Mouse (Mus musculus) E14TG2a.4 (cell line): ENCODE measurements at regions not wholly inside any gene's neighbourhood (a gene's known extent, or its start where the extent isn't known, plus 50 kb on each side); places are given as distances from the start of the nearest gene placed in this dataset.

Source experiments
- H3K27me3 ChIP-seq: 2 replicates; pipeline ENCODE4 v1.6.1; 2014; ENCODE audit warnings: low read length, control low read depth; ENCODE audit not compliant: insufficient read depth
- H3K36me3 ChIP-seq: 2 replicates; pipeline ENCODE4 v1.6.1; 2014; ENCODE audit warnings: low read length, control low read depth; ENCODE audit not compliant: insufficient read depth
- H3K4me1 ChIP-seq: replicated peaks from 2 replicates; pipeline ENCODE4 v1.6.1; 2014; ENCODE audit warnings: low read depth, low read length, control low read depth
- H3K4me3 ChIP-seq: replicated peaks from 2 replicates; pipeline ENCODE4 v1.5.1; 2014; ENCODE audit warnings: mild to moderate bottlenecking, low read length
- H3K9me3 ChIP-seq: 2 replicates; pipeline ENCODE4 v1.6.1; 2014; ENCODE audit warnings: low read length, control low read depth
- CTCF ChIP-seq: conservative IDR thresholded peaks from 2 replicates; pipeline ENCODE4 v1.5.1; 2014; ENCODE audit warnings: low read length
- NANOG ChIP-seq: IDR thresholded peaks from 2 replicates; pipeline ENCODE4 v1.6.1; 2014; ENCODE audit warnings: borderline replicate concordance, low read length, mixed read lengths
- POU5F1 ChIP-seq: IDR thresholded peaks from 2 replicates; pipeline ENCODE4 v1.6.1; 2014; ENCODE audit warnings: low read length, borderline replicate concordance

DNA sequence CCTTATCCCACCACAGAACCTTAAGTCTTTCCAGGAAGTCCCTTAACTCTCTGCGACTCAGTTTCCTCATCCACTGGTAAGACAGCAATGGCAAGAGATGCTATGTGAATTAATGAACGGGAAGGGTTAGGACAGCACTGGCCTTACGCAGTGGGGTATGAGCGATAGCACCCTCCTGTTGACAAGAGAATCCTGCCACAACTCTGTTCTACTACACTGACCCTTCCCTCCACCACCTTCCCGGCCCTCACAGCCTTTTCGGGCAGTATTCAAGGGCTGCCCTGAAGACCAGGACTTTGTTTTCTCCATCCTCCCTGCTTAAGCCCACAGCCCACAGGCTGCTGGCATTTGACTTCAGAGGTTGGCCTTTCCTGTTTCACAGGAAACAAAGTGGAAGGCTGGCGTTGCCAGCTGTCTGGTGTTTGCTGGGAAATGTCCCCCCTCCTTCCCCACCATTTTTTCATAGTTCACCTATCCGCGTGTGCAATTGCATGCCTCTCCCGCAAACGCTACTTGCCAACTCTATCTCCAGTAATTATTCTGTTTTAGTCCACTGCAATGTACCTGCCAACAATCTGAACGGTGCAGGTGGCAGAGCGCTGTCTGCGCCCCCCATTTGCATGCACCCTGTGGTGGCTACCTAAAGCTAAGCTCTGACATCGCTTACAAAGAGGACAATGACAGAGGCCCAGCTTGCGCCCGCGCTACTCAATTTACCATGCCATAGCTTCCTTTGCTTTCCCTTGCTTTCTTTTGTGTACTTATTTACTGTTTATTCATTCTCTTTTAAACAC lies 251.2 kb upstream of the Sp8 start:
- 0 out of 2 replicates have a peak, but pooled peaks cover 14% of the 10 kb centered on the region for H3K4me1 ChIP-seq
- TF ChIP-seq CTCF: no peak
- no peak for TF ChIP-seq NANOG
- TF ChIP-seq POU5F1: no peak
- no peaks in the 10 kb centered on the region for H3K36me3 ChIP-seq
- peak overlapping the region; percentile 59 for H3K4me3 ChIP-seq
- H3K9me3 ChIP-seq: no peaks in the 10 kb centered on the region
- H3K27me3 ChIP-seq: no peaks in the 10 kb centered on the region; the same call in 1 of the 2 replicates

DNA sequence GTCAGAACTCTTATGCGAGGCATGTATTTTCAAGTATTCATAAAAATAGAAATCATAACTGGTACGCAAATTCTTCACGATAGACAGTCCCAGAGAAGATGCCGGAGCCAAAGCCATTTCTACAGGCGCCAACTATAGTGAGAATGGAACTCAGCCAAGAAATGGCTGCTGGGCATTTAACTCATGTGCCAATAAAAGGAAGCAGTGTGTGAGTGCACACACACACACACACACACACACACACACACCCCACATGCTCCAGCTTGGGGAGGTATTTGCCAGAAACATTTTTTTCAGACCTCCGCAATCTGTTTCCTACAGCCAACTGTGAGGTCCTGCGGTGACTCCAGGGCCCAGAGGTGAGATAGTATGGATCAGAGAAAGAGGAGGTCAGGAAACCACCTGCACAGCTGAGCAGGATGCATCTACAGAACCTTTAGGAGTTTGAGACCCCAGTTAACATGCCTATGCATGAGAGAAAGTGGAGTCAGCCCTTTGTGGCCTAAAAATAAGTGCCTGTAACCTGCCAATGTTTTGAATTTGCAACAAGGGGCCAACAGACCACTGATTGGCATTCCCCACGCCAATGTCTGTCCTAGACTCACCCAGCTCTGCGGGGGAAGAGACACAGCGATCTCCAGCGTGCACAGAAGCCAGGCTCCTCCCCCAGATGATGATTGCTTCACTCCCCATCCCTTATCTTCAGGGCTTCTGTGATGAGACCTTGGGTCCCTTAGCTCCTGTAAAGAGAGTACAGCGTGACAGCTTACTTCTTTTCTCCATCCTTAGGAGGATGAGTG lies 262.1 kb upstream of the Sp8 start:
- no peak for TF ChIP-seq POU5F1
- Histone ChIP-seq H3K9me3 (no peaks in the 10 kb centered on the region), H3K4me1 (peaks cover 9% of the 10 kb centered on the region; the same call in 1 of the 2 replicates), H3K27me3 (0 out of 2 replicates have a peak, but pooled peaks cover 2% of the 10 kb centered on the region), H3K4me3 (no peak overlapping the region), H3K36me3 (no peaks in the 10 kb centered on the region)

DNA sequence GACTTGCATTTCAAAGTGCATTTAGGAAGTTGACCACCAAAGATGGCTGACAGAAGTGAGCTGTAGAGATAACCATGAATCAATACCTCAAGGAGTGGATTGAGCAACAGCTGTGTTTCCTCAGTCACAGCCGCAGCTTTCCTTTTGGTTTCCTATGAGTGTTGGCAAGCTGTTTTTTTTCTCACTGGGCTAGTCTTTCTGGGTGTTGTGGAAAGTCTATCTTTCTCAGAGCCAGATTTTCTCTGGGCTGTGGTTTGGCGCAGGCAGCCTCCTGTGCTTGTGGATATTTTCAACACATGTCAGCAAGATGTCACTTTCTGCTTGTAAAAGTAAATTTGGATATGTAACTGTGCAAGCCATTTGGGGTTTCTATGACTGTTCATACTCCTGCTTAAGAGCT lies 268.6 kb upstream of the Sp4 start:
- TF ChIP-seq POU5F1 (no peak), CTCF (no peak), NANOG (no peak)
- Histone ChIP-seq H3K36me3 (no peaks in the 10 kb centered on the region), H3K9me3 (peaks cover 9% of the 10 kb centered on the region), H3K4me1 (peaks cover under 1% of the 10 kb centered on the region; the same call in 1 of the 2 replicates), H3K27me3 (no peaks in the 10 kb centered on the region), H3K4me3 (no peak overlapping the region)

DNA sequence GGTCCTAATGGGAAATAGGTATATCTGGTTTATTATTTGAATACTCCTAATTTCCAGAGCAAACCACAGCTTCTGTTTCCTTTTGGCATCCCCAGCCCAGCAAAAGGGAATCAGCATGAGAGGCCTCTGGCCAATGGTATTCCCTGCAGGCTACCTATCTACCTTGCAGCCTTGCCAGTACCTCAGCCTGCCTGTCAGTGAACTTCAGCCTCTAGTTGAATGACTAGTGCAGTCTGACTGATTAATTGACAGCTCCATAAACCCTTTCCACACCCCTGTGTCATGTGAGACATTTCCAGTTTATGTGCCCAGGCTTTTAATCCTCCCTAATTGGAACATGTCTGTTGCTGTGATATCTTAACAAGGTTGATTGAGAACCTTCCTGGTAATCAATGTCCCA lies 265.4 kb upstream of the Sp4 start:
- no peak overlapping the region for H3K4me3 ChIP-seq
- H3K27me3 ChIP-seq: no peaks in the 10 kb centered on the region
- peaks cover 9% of the 10 kb centered on the region for H3K9me3 ChIP-seq
- no peaks in the 10 kb centered on the region for H3K36me3 ChIP-seq
- TF ChIP-seq CTCF (no peak), POU5F1 (no peak), NANOG (no peak)
- peaks cover 4% of the 10 kb centered on the region; the same call in 1 of the 2 replicates for H3K4me1 ChIP-seq

DNA sequence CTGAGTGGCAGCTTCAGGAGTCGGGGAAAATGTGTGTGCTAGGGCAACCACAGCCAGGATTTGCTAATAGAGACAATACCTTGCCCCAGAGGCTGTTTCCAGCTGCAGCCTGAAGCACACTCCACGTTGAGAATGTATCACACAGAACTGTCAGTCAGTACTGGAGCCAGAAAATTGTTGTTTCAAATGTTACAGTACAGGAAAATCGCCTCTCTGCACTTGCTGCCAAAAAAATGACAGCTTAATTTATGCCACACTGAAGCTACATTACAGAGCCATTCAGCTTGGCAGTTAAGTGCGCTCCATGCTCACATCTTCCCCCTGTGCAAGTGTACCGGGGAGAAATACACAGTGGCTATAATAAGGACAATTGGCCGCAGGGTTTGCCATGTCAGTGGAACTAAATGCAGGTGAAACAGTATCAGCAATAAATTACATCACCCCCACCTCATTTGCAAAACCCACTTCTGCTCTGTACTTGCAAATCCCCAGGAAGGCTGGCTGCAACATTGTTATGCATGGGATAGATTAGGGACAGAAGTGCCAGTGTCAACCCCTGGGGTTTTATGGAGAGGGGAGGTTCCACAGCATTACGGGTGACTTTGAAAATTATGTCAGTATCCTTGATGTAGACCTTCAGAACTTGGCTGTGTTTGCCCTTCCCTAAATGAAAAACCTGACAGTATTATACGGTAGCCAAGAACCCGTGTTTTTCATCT lies 263.3 kb upstream of the Sp4 start:
- Histone ChIP-seq H3K9me3 (peaks cover 9% of the 10 kb centered on the region), H3K36me3 (no peaks in the 10 kb centered on the region), H3K4me3 (no peak overlapping the region), H3K27me3 (no peaks in the 10 kb centered on the region), H3K4me1 (peaks cover 4% of the 10 kb centered on the region; the same call in 1 of the 2 replicates)
- no peak for TF ChIP-seq POU5F1

DNA sequence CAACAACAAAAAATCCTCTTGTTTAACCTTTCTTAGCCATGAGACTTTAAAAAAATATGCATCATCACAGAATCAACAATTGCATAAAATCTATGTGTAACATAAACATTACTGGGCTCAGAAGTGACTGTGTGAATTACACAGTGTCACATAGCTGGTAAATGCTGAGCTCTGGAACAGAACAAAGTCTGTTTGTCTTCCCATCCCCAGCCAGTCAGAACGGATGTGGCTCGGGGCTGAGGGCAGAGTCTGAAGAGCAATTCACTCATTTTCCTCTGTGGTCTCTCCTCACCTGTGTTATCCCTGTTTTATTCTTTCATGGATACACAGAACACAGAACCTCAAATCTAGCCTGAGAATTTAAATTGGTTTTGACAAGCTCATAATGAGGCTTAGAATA lies 261.0 kb upstream of the Sp4 start:
- TF ChIP-seq CTCF: no peak
- TF ChIP-seq NANOG: no peak
- TF ChIP-seq POU5F1: no peak
- Histone ChIP-seq H3K27me3 (no peaks in the 10 kb centered on the region), H3K36me3 (no peaks in the 10 kb centered on the region), H3K4me1 (peaks cover 4% of the 10 kb centered on the region; the same call in 1 of the 2 replicates), H3K9me3 (no peaks in the 10 kb centered on the region), H3K4me3 (no peak overlapping the region)

DNA sequence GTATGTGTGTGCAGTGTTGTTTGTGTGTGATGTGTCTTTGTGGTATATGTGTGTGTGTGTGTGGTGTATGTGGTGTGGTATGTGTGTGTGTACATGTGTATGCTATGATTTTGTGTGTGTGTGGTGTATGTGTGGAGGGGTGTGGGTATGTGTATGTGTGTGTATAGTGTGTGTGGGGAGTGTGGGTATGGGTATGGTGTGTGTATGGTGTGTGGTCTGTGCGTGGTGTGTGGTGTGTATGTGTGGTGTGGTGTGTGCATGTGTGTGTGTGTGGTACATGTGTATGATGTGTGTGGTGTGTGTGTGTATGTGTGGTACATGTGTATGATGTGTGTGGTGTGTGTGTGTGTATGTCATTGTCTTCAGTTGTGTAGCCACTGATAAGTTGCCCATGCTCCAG lies 247.8 kb upstream of the Sp4 start:
- no peak for TF ChIP-seq NANOG
- no peak for TF ChIP-seq CTCF
- TF ChIP-seq POU5F1: no peak
- no peaks in the 10 kb centered on the region for H3K9me3 ChIP-seq
- no peaks in the 10 kb centered on the region for H3K36me3 ChIP-seq
- H3K4me3 ChIP-seq: no peak overlapping the region
- no peaks in the 10 kb centered on the region for H3K4me1 ChIP-seq
- no peaks in the 10 kb centered on the region for H3K27me3 ChIP-seq

DNA sequence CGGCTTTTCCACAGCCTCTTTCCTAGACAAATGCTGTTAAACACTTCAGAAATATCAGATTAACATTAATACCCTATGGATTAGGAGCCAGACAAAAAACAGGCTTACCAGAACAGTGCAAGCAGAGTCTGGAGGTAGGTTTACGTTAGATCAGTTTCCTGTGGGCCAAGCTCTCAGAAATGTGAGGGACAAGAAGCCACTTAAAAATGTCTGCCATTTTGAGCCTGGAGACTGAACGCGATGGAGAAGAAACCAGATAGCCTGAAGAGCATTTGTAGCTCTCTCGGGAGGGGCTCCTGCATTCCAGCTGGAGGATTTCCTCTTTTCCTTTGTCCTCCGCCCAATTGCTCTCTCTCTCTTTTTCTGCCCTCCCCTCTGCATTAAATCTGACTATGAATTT lies 239.1 kb upstream of the Sp4 start:
- Histone ChIP-seq H3K27me3 (peaks cover 3% of the 10 kb centered on the region; the same call in 1 of the 2 replicates), H3K4me1 (peaks cover 16% of the 10 kb centered on the region), H3K36me3 (no peaks in the 10 kb centered on the region), H3K9me3 (no peaks in the 10 kb centered on the region), H3K4me3 (no peak overlapping the region)
- TF ChIP-seq NANOG (no peak), POU5F1 (no peak), CTCF (no peak)
